Mouse (Mus musculus) brown adipose tissue, adult 24 weeks (tissue): ENCODE results near the gene Inf2. TPM values are rescaled to one million over a fixed set of nuclear protein-coding genes. Genes with fewer than 3 reads are reported as not detected.

Experiments
- H3K27ac ChIP-seq: fragments of 200-500 bp; replicated peaks from 2 replicates; pipeline ENCODE4 v1.5.1; 2012; ENCODE audit warnings: low read depth, mild to moderate bottlenecking, low read length
- H3K4me1 ChIP-seq: fragments of 200-500 bp; 2 replicates; pipeline ENCODE4 v1.6.1; 2012; ENCODE audit warnings: low read length, mixed read lengths; ENCODE audit not compliant: control insufficient read depth, insufficient read depth, insufficient read length
- H3K4me3 ChIP-seq: fragments of 200-500 bp; 2 replicates; pipeline ENCODE4 v1.5.1; 2012; ENCODE audit warnings: low read depth, mild to moderate bottlenecking, low read length, moderate library complexity; ENCODE audit not compliant: insufficient read depth
- polyA plus RNA-seq: library from polyadenylated mRNA; stranded (reverse); fragments of >200 nt; gene quantifications from 2 replicates; pipeline ENCODE4 v1.2.4, GENCODE M21; 2012; ENCODE audit not compliant: missing spikeins, insufficient read depth, insufficient read length

The Inf2 gene
- polyA plus RNA-seq, 1 experiment: 13.5 TPM

GRCm38 (mm10) chr12:112581113-112581512 is 7.5 kb upstream of the Inf2 start:
- peaks cover 9% of the 10 kb centered on the region for H3K4me1 ChIP-seq
- no peak overlapping the region for H3K4me3 ChIP-seq
- no peak overlapping the region for H3K27ac ChIP-seq

DNA sequence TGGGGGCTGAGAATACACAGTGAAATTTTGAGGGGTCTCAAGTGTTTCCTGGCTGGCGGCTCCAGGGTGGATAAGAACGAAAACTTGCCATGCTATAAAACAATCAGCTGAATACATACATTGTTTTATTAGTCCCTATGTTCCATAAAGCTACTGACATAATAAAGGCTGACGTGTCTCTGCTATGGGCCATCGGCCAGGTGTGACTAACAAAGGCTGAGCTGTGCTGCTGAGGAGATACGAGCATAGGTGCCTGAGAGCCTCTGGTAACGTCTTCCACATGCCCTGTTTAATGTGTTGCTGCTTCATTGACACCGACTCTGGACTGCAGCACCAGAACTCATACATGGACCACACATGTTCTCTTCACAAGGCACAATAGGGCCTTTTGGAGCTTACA is 3.6 kb upstream of the Inf2 start:
- H3K4me3 ChIP-seq: no peak overlapping the region
- H3K4me1 ChIP-seq: peaks cover 10% of the 10 kb centered on the region
- H3K27ac ChIP-seq: no peak overlapping the region

DNA sequence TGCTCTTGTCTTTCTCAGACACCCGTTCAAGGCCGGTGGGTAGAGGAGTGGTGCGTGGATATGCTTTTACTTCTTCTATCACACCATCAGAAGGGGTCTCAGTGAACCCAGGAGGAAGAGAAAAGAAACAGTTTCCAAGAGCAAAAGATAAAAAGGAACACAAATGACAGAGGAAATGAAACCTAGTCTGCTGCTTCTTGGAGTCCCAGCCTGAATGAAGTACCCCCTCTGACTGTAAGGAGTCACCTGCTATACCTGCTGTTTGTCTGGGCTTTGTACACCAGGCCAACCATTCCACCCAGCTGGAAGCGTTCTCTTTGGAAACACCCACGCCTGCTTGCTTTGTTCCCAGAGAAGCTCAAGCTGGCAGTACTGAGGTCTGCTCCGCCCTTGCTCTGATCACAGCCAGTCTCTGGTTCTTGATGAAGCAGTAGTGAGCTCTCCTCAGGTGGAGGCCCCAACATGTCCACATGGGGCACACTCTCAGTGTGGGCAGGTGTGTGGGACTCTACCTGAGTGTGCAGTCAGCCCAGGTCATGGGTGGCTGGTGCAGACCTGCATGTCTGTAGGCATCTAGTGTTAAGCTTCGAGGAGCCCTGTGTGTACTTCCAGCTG is 2.6 kb upstream of the Inf2 start:
- Histone ChIP-seq H3K4me1 (peaks cover 18% of the 10 kb centered on the region), H3K27ac (no peak overlapping the region), H3K4me3 (no peak overlapping the region)

DNA sequence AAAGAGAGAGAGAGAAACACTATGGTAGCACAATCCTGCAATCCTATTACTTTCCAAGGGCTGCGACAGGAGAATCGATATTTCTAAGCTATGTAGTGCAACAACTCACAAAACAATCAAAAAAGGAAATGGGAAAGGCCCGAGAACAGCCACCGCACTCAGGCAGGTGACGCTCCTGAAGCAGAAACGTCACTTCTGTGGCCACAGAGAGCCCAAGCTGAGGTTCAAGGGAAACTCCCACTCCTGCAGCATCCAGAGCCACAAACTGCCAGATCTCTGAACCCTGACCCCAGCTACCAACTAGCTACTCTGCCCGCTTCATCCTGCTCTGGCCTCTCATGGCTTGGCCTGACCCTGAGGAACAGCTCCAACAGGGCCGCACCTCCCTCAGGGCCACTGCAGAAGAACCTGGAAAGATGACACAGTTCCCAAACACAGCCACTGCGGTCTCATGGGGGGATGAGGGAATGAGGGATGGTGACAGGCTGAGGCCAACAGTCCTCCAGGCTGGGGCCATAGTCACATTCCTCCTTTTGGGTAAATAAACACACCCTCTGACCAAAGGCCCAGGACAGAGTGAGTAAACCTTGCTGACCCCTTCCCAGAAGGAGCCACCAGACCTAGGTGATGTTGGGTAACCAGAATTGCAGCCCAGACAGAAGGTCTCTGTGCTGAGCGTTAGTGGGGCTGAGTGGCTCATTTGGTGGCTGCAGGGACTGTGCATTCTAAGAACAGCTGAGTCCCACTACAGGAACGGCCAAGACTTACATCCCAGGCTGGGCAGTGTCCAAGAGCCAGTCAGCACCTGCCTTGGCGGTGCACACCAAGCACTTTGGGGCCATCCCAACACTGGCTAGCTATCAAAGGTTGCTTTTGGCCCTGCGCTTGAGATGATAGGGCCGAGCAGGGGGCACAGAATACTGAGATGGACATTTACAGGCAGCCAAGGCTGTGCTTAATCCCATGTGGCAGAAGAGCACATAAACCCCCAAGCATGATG is 1.2 kb upstream of the Inf2 start:
- Histone ChIP-seq H3K4me1 (peaks cover 30% of the 10 kb centered on the region), H3K27ac (0 out of 2 replicates have a peak overlapping the region, but pooled peaks have one; percentile 60), H3K4me3 (no peak overlapping the region)

DNA sequence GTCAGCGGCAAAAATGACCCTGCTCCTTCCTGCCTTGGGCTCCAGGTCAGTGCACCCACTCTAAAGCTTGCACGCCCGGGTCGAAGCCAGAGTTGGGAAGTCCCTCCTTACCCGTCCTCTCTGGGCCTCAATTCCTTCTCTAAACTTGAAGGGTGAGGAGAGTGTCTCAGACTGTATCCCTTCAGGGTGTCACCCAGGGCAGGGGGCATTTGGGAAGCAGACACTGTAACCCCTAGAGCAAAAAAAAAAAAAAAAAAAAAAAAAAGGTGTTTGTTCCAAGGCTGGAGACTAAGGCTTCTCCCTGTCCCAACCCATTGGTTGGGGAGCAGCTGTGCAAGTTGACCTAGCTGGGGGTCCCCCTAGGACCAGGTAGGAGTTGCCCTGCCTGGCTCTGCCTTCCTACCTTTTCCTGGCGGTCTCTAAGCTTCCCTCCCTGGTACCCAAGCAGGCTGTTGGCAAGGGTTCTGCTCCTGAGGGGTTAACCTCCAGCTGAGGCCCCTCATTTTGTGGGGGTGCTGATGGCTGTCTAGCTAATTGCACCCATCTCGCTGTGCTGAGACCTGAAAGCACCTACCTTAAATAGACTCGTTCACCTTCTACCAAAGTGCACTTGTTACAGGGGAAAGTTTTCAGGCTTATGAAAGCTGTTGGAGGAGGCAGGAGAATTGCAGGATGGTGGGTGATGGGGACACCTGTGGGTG is 1.1 kb downstream of the Inf2 start:
- Histone ChIP-seq H3K4me3 (peak overlapping the region; percentile 70), H3K27ac (peak overlapping the region; percentile 71), H3K4me1 (peaks cover 50% of the 10 kb centered on the region)

GRCm38 (mm10) chr12:112590566-112591239 is 2.1 kb downstream of the Inf2 start:
- Histone ChIP-seq H3K4me3 (peak overlapping the region; percentile 70), H3K27ac (peak overlapping the region; percentile 71), H3K4me1 (peaks cover 60% of the 10 kb centered on the region)

GRCm38 (mm10) chr12:112591240-112591639 is 2.7 kb downstream of the Inf2 start:
- peaks cover 60% of the 10 kb centered on the region for H3K4me1 ChIP-seq
- peak overlapping the region; percentile 13 for H3K4me3 ChIP-seq
- peak overlapping the region; percentile 71 for H3K27ac ChIP-seq

- peak overlapping the region; percentile 71 for H3K27ac ChIP-seq
- H3K4me3 ChIP-seq: no peak overlapping the region
- H3K4me1 ChIP-seq: peaks cover 65% of the 10 kb centered on the region
Measured at GRCm38 (mm10) chr12:112591730-112592129, 3.1 kb downstream of the Inf2 start.

DNA sequence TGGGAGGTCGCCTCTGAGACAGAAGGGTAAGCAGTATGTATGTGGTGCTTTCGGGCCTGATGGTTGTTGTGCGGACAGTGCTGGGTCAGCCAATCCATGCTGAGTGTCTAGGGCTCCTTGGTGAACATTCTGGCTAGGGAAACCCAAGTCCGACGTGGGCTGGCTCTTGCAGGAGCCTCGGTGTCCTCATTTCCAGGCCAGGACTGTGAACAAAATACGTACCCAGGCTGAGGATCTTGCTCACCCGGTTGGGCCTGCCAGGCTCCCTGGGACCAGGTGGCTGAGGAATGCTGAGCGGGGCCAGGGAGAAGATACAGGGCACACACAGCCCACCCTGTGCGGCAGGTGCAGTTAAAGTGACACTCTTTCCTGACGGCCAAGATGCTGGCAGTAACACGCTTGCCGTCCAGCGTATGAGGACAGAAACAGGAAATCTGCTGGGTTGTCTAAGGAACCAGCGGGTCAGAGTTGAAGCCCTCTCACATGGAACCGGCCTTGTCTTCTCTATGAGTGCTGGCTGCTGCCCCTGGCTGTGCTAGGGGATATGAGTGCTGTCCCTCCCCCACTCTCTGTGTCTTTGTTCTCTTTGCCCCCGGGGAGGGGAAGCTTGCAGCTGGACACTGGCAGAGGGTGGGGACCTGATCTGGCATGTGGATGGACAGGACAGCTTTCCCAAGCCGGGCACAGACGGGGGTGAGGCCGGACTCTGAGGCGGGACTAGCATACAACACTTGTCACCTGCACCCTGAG is 4.6 kb downstream of the Inf2 start:
- Histone ChIP-seq H3K27ac (peak overlapping the region; percentile 76), H3K4me1 (peaks cover 72% of the 10 kb centered on the region), H3K4me3 (peak overlapping the region; percentile 37)

- peaks cover 75% of the 10 kb centered on the region for H3K4me1 ChIP-seq
- peak overlapping the region; percentile 76 for H3K27ac ChIP-seq
- peak overlapping the region; percentile 22 for H3K4me3 ChIP-seq
Measured at GRCm38 (mm10) chr12:112593951-112594915, 5.6 kb downstream of the Inf2 start.

- Histone ChIP-seq H3K4me1 (peaks cover 71% of the 10 kb centered on the region), H3K27ac (peak overlapping the region; percentile 76), H3K4me3 (no peak overlapping the region)
Measured at GRCm38 (mm10) chr12:112594989-112595388, 6.4 kb downstream of the Inf2 start.

GRCm38 (mm10) chr12:112595626-112596025 is 7.0 kb downstream of the Inf2 start:
- H3K4me3 ChIP-seq: no peak overlapping the region
- H3K4me1 ChIP-seq: peaks cover 67% of the 10 kb centered on the region
- peak overlapping the region; percentile 76 for H3K27ac ChIP-seq

DNA sequence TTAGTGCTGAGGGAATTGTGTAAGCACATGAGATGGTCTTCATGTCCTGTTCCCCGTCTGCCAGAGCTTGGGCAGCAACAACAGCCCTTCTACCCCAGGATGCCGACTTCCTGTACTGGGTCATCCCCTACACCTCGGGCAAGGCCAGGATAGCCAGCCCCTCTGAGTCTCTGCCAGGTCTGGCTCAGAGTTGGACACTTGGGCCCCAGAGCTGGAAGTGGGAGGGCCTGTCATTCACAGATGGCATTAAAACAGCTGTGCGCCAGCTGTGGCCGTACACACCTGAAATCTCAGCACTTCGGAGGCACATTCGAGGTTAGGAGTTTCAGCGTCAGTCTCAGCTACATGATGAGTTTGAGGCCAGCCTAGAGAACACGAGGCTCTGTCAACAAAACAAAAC is 7.9 kb downstream of the Inf2 start:
- peak overlapping the region; percentile 1; the same call in 1 of the 2 replicates for H3K27ac ChIP-seq

More for the DNA sequence above, 7.9 kb downstream of the Inf2 start:
- H3K4me1 ChIP-seq: peaks cover 60% of the 10 kb centered on the region
- H3K4me3 ChIP-seq: no peak overlapping the region
